Mouse (Mus musculus) megakaryocyte, embryonic 14.5 days (primary cell): ENCODE measurements around the gene Rab38. TPM values are rescaled to one million over a fixed set of nuclear protein-coding genes. Genes with fewer than 3 reads are reported as not detected.

Experiments used
- H3K27me3 ChIP-seq: replicated peaks from 2 replicates; pipeline ENCODE3; 2012; ENCODE audit warnings: inconsistent platforms
- H3K36me3 ChIP-seq: replicated peaks from 2 replicates; pipeline ENCODE3; 2012; ENCODE audit warnings: low read length, inconsistent platforms, mixed read lengths
- H3K4me1 ChIP-seq: 2 replicates; pipeline ENCODE4 v1.6.1; 2012; ENCODE audit warnings: inconsistent platforms
- H3K4me3 ChIP-seq: replicated peaks from 2 replicates; pipeline ENCODE3; 2012; ENCODE audit warnings: moderate library complexity, mild to moderate bottlenecking, inconsistent platforms
- H3K9me3 ChIP-seq: 2 replicates; pipeline ENCODE4 v1.6.1; 2012; ENCODE audit warnings: inconsistent platforms
- FLI1 ChIP-seq: IDR thresholded peaks from 2 replicates; pipeline ENCODE4 v1.6.1; 2012; ENCODE audit warnings: low read length, inconsistent platforms, mixed read lengths
- GATA1 ChIP-seq: IDR thresholded peaks from 3 replicates; pipeline ENCODE4 v1.6.1; 2012; ENCODE audit warnings: mixed read lengths, low read length, inconsistent platforms, borderline replicate concordance
- polyA plus RNA-seq: library from polyadenylated mRNA; stranded (reverse); fragments of >175 nt; gene quantifications from 2 replicates; pipeline ENCODE4 v1.2.3, GENCODE M21; 2012; ENCODE audit warnings: low replicate concordance; ENCODE audit not compliant: insufficient read depth

Gene Rab38
- polyA plus RNA-seq, 1 experiment, result 38.9 TPM

GRCm38 (mm10) chr7:88440301-88440700 lies 10.2 kb downstream of the Rab38 start:
- Histone ChIP-seq H3K4me3 (no peak overlapping the region), H3K27me3 (no peaks in the 10 kb centered on the region), H3K36me3 (peaks cover 1% of the 10 kb centered on the region), H3K4me1 (peaks cover 85% of the 10 kb centered on the region), H3K9me3 (no peaks in the 10 kb centered on the region)
- TF ChIP-seq GATA1 (no peak), FLI1 (no peak)

GRCm38 (mm10) chr7:88442649-88443048 lies 12.6 kb downstream of the Rab38 start:
- peak overlapping the region; percentile 67 for H3K4me3 ChIP-seq
- no peaks in the 10 kb centered on the region for H3K36me3 ChIP-seq
- no peaks in the 10 kb centered on the region for H3K9me3 ChIP-seq
- no peaks in the 10 kb centered on the region for H3K27me3 ChIP-seq
- peaks cover 71% of the 10 kb centered on the region for H3K4me1 ChIP-seq
- no peak for TF ChIP-seq GATA1
- TF ChIP-seq FLI1, result no peak

- Histone ChIP-seq H3K36me3 (no peaks in the 10 kb centered on the region), H3K4me3 (no peak overlapping the region), H3K27me3 (no peaks in the 10 kb centered on the region), H3K4me1 (peaks cover 65% of the 10 kb centered on the region), H3K9me3 (no peaks in the 10 kb centered on the region)
- TF ChIP-seq GATA1 (no peak), FLI1 (no peak)
Measured at GRCm38 (mm10) chr7:88443435-88443834, 13.4 kb downstream of the Rab38 start.

GRCm38 (mm10) chr7:88445320-88445903 lies 15.3 kb downstream of the Rab38 start:
- Histone ChIP-seq H3K9me3 (no peaks in the 10 kb centered on the region), H3K36me3 (peaks cover 11% of the 10 kb centered on the region), H3K27me3 (no peaks in the 10 kb centered on the region), H3K4me1 (peaks cover 59% of the 10 kb centered on the region), H3K4me3 (no peak overlapping the region)
- TF ChIP-seq GATA1, result no peak
- no peak for TF ChIP-seq FLI1

- TF ChIP-seq GATA1 (no peak), FLI1 (no peak)
- H3K4me1 ChIP-seq, result peaks cover 12% of the 10 kb centered on the region; the same call in 1 of the 2 replicates
- H3K27me3 ChIP-seq, result no peaks in the 10 kb centered on the region
- H3K4me3 ChIP-seq, result no peak overlapping the region
- H3K9me3 ChIP-seq, result no peaks in the 10 kb centered on the region
- H3K36me3 ChIP-seq, result peaks cover 54% of the 10 kb centered on the region
Measured at GRCm38 (mm10) chr7:88453234-88453633, 23.2 kb downstream of the Rab38 start.

- Histone ChIP-seq H3K36me3 (peaks cover 60% of the 10 kb centered on the region), H3K4me1 (peaks cover 18% of the 10 kb centered on the region), H3K27me3 (no peaks in the 10 kb centered on the region), H3K9me3 (no peaks in the 10 kb centered on the region), H3K4me3 (no peak overlapping the region)
- no peak for TF ChIP-seq FLI1
- no peak for TF ChIP-seq GATA1
Measured at GRCm38 (mm10) chr7:88457827-88458226, 27.8 kb downstream of the Rab38 start.

- TF ChIP-seq FLI1 (no peak), GATA1 (no peak)
- H3K36me3 ChIP-seq, result peaks cover 18% of the 10 kb centered on the region
- H3K4me1 ChIP-seq, result peaks cover 39% of the 10 kb centered on the region
- H3K9me3 ChIP-seq, result no peaks in the 10 kb centered on the region
- H3K27me3 ChIP-seq, result no peaks in the 10 kb centered on the region
- H3K4me3 ChIP-seq, result no peak overlapping the region
Measured at GRCm38 (mm10) chr7:88467754-88468153, 37.7 kb downstream of the Rab38 start.

- TF ChIP-seq GATA1 (no peak), FLI1 (no peak)
- Histone ChIP-seq H3K27me3 (no peaks in the 10 kb centered on the region), H3K4me3 (peak overlapping the region; percentile 91), H3K36me3 (peaks cover 32% of the 10 kb centered on the region), H3K9me3 (no peaks in the 10 kb centered on the region), H3K4me1 (peaks cover 54% of the 10 kb centered on the region)
Measured at GRCm38 (mm10) chr7:88482110-88482619, 52.1 kb downstream of the Rab38 start.

GRCm38 (mm10) chr7:88482628-88483027 lies 52.6 kb downstream of the Rab38 start:
- H3K4me1 ChIP-seq, result peaks cover 52% of the 10 kb centered on the region
- peak overlapping the region; percentile 91 for H3K4me3 ChIP-seq
- H3K27me3 ChIP-seq, result no peaks in the 10 kb centered on the region
- H3K9me3 ChIP-seq, result no peaks in the 10 kb centered on the region
- TF ChIP-seq GATA1 (no peak), FLI1 (no peak)
- peaks cover 30% of the 10 kb centered on the region for H3K36me3 ChIP-seq

- Histone ChIP-seq H3K27me3 (no peaks in the 10 kb centered on the region), H3K4me1 (no peaks in the 10 kb centered on the region; the same call in 1 of the 2 replicates), H3K9me3 (no peaks in the 10 kb centered on the region), H3K4me3 (no peak overlapping the region), H3K36me3 (peaks cover 54% of the 10 kb centered on the region)
- TF ChIP-seq FLI1 (no peak), GATA1 (no peak)
Measured at GRCm38 (mm10) chr7:88491020-88491419, 60.9 kb downstream of the Rab38 start.
